In the genomic region with DNA sequence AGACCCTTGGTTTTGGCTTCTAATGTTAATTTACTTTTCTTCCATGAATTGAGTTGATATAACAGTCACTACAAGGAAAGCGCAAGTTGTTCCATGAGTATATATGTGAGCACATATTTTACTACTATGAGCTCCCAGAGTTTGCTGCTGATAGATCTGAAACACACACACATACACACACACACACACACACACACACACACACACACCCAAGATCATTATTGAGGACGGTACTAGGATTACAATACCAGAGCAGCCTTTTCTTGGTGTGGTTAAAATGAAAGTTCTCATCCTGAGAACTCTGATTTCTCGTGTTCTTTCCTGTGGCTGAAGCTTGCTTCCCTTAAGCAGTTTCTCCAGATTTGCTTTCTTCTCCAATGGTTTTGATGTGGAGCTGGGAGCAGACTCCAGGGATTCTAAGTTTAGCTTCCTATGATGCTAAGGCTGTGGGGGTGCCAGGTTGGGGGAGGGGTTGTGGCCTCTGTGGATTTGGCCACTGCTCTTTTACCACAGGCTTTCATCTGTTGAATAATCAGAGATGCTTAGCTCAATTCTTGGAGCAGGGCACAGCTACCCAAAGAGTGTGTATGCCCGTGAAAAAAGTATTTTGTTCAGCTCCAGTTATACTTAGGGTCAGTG, we compare ENCODE assay signal across 15 mouse cellular contexts. TPM values are rescaled to one million over a fixed set of nuclear protein-coding genes. Genes with fewer than 3 reads are reported as not detected.
DNase-seq lines count a peak whose midpoint lies in the region; ATAC-seq lines count a peak whose summit lies in the region.
"Had no signal": no experiment of that assay in that cellular context is flagged by ENCODE, and none has a peak within 500 bp of the region (broad histone marks: within the 10 kb centered on the region; RNA-seq: fewer than 3 reads in every experiment).

No protein-coding gene starts in this region.

- H3K36me3 ChIP-seq in heart, embryonic 12.5 days, result peaks cover 43% of the 10 kb centered on the region
- peaks cover 49% of the 10 kb centered on the region for H3K36me3 ChIP-seq in limb, embryonic 15.5 days
- H3K36me3 ChIP-seq in limb, embryonic 10.5 days, result peaks cover 52% of the 10 kb centered on the region

- DNase-seq in heart, adult 11 months, result peak; percentile 94
- no peak for DNase-seq in limb, embryonic 10.5 days (ENCODE audit: low spot score)
- peak; percentile 36 for DNase-seq in gastrocnemius, postnatal 10 days
- peak; percentile 43 for DNase-seq in kidney, postnatal 10 days
- DNase-seq in thymus, adult 18-20 months, result no peak
- no peak for DNase-seq in thymus, postnatal 36 days
- DNase-seq: adrenal gland, postnatal 14 days; B cell, adult 2 months; cerebellum, adult 18-20 months; lung, postnatal 4 days; thymus, adult 2 months had no signal

- 77% methylated on average over 4 of the region's 4 CpGs for WGBS in heart, embryonic 12.5 days
- 72% methylated on average over 4 of the region's 4 CpGs for WGBS in limb, embryonic 15.5 days
- 83% methylated on average over 4 of the region's 4 CpGs for WGBS in limb, embryonic 10.5 days

- H3K9ac ChIP-seq in heart, embryonic 12.5 days, result no peak overlapping the region
- 0 out of 2 replicates have a peak overlapping the region, but pooled peaks have one; percentile 4 for H3K9ac ChIP-seq in limb, embryonic 15.5 days

- H3K4me2 ChIP-seq in heart, embryonic 12.5 days, result no peak overlapping the region
- H3K4me2 ChIP-seq in limb, embryonic 15.5 days, result no peak overlapping the region

- H3K4me3 ChIP-seq in heart, embryonic 12.5 days, result no peak overlapping the region
- no peak overlapping the region for H3K4me3 ChIP-seq in limb, embryonic 15.5 days
- H3K4me3 ChIP-seq in limb, embryonic 10.5 days, result no peak overlapping the region
- H3K4me3 ChIP-seq: hindbrain, embryonic 10.5 days had no signal

- H3K27me3 ChIP-seq in heart, embryonic 12.5 days (replicated peaks), result no peaks in the 10 kb centered on the region
- no peaks in the 10 kb centered on the region for H3K27me3 ChIP-seq in limb, embryonic 15.5 days
- no peaks in the 10 kb centered on the region for H3K27me3 ChIP-seq in limb, embryonic 10.5 days (ENCODE audit: low read depth, poor library complexity, severe bottlenecking)

- H3K4me1 ChIP-seq in heart, embryonic 12.5 days (replicated peaks), result peaks cover 11% of the 10 kb centered on the region; the same call in 1 of the 2 replicates
- H3K4me1 ChIP-seq in limb, embryonic 15.5 days, result peaks cover 8% of the 10 kb centered on the region; the same call in 1 of the 2 replicates
- H3K4me1 ChIP-seq in limb, embryonic 10.5 days, result peaks cover 8% of the 10 kb centered on the region

- H3K27ac ChIP-seq in heart, embryonic 12.5 days (ENCODE audit: poor library complexity, severe bottlenecking), result no peak overlapping the region
- H3K27ac ChIP-seq in limb, embryonic 15.5 days, result peak overlapping the region; percentile 38
- no peak overlapping the region for H3K27ac ChIP-seq in limb, embryonic 10.5 days
- H3K27ac ChIP-seq: hindbrain, embryonic 10.5 days had no signal

- H3K9me3 ChIP-seq in heart, embryonic 12.5 days (replicated peaks), result peaks cover 4% of the 10 kb centered on the region
- no peaks in the 10 kb centered on the region for H3K9me3 ChIP-seq in limb, embryonic 15.5 days
- H3K9me3 ChIP-seq in limb, embryonic 10.5 days (replicated peaks), result no peaks in the 10 kb centered on the region

- no peak for ATAC-seq in heart, embryonic 12.5 days (ENCODE audit: insufficient number of reproducible peaks, low FRiP score)
- ATAC-seq in limb, embryonic 15.5 days (ENCODE audit: insufficient number of reproducible peaks, low FRiP score, low TSS enrichment, low read depth), result no peak
- ATAC-seq: forebrain, embryonic 14.5 days had no signal

RNA-seq across cellular contexts. Expression of a gene that starts 19.1 kb away (rescaled TPM):
- 13.6 and 14.2 TPM in 2 replicates for polyA plus RNA-seq in heart, embryonic 12.5 days (2016; fragmentation: Nextera tagmentation; extraction: Ambion mirVana)
- polyA plus RNA-seq in limb, embryonic 15.5 days (2015; fragmentation: Nextera tagmentation; extraction: Ambion mirVana), result 13.7 and 16.5 TPM in 2 replicates
- polyA plus RNA-seq in limb, embryonic 10.5 days (2016; fragmentation: Nextera tagmentation; extraction: Ambion mirVana), result 13.3 and 15.9 TPM in 2 replicates
- total RNA-seq in gastrocnemius, postnatal 10 days (2021), result 10 to 100 TPM; 16.1 to 16.8 TPM

RNA-seq across cellular contexts. Expression of a gene that starts 40.7 kb away (rescaled TPM):
- polyA plus RNA-seq in heart, embryonic 12.5 days (2016; fragmentation: Nextera tagmentation; extraction: Ambion mirVana), result 34.2 and 37.8 TPM in 2 replicates
- polyA plus RNA-seq in limb, embryonic 15.5 days (2015; fragmentation: Nextera tagmentation; extraction: Ambion mirVana), result 40.1 and 41.5 TPM in 2 replicates
- 59.4 and 66.8 TPM in 2 replicates for polyA plus RNA-seq in limb, embryonic 10.5 days (2016; fragmentation: Nextera tagmentation; extraction: Ambion mirVana)
- 10 to 100 TPM; 19.6 to 20.3 TPM for total RNA-seq in gastrocnemius, postnatal 10 days (2021)

RNA-seq across cellular contexts. Expression of a gene that starts 45.4 kb away (rescaled TPM):
- 51.1 and 52.9 TPM in 2 replicates for polyA plus RNA-seq in heart, embryonic 12.5 days (2016; fragmentation: Nextera tagmentation; extraction: Ambion mirVana)
- 7.3 and 9.9 TPM in 2 replicates for polyA plus RNA-seq in limb, embryonic 15.5 days (2015; fragmentation: Nextera tagmentation; extraction: Ambion mirVana)
- 7.6 and 8.0 TPM in 2 replicates for polyA plus RNA-seq in limb, embryonic 10.5 days (2016; fragmentation: Nextera tagmentation; extraction: Ambion mirVana)
- total RNA-seq in gastrocnemius, postnatal 10 days (2021), result 10 to 100 TPM; 24.8 to 30.7 TPM

Comparison
In these comparisons a context has a peak if more than half of its experiments do, and no peak if none do; other contexts are left out.
1. DNase-seq: peak in heart, adult 11 months (single experiment), gastrocnemius, postnatal 10 days (single experiment) and kidney, postnatal 10 days (single experiment); none in limb, embryonic 10.5 days (single experiment), thymus, adult 18-20 months (0 of 2) and thymus, postnatal 36 days (0 of 2).